Mouse (Mus musculus): ENCODE measurements at regions not wholly inside any gene's neighbourhood (a gene's known extent, or its start where the extent isn't known, plus 50 kb on each side); places are given as distances from the start of the nearest gene placed in this dataset.

GRCm38 (mm10) chr10:87639339-87639738, 117.7 kb downstream of the Pah start:
- WGBS, result 66% methylated on average over 2 of the region's 2 CpGs
- ATAC-seq (ENCODE audit: extremely low read depth, insufficient number of reproducible peaks, low FRiP score, low TSS enrichment), result no peak
- no peaks in the 10 kb centered on the region for H3K4me1 ChIP-seq
- no peak overlapping the region for H3K27ac ChIP-seq (replicated peaks)
- H3K36me3 ChIP-seq, result no peaks in the 10 kb centered on the region
- no peaks in the 10 kb centered on the region for H3K9me3 ChIP-seq
- H3K4me2 ChIP-seq, result no peak overlapping the region
- no peaks in the 10 kb centered on the region for H3K27me3 ChIP-seq (replicated peaks)
- no peak overlapping the region for H3K4me3 ChIP-seq
- no peak overlapping the region for H3K9ac ChIP-seq

GRCm38 (mm10) chr10:87649091-87649490, 127.5 kb downstream of the Pah start:
- H3K36me3 ChIP-seq, result no peaks in the 10 kb centered on the region
- H3K4me3 ChIP-seq, result no peak overlapping the region
- H3K4me1 ChIP-seq, result no peaks in the 10 kb centered on the region
- H3K27me3 ChIP-seq (replicated peaks), result no peaks in the 10 kb centered on the region
- WGBS, result 0% methylated on average over 1 of the region's 1 CpGs
- H3K27ac ChIP-seq (replicated peaks), result no peak overlapping the region
- H3K9me3 ChIP-seq, result no peaks in the 10 kb centered on the region
- no peak overlapping the region for H3K4me2 ChIP-seq
- no peak for ATAC-seq (ENCODE audit: extremely low read depth, insufficient number of reproducible peaks, low FRiP score, low TSS enrichment)
- no peak overlapping the region for H3K9ac ChIP-seq

- no peak overlapping the region for H3K4me3 ChIP-seq
- ATAC-seq (ENCODE audit: extremely low read depth, insufficient number of reproducible peaks, low FRiP score, low TSS enrichment), result no peak
- H3K36me3 ChIP-seq, result no peaks in the 10 kb centered on the region
- no peaks in the 10 kb centered on the region for H3K27me3 ChIP-seq (replicated peaks)
- 78% methylated on average over 8 of the region's 8 CpGs for WGBS
- H3K9ac ChIP-seq, result no peak overlapping the region
- no peaks in the 10 kb centered on the region for H3K4me1 ChIP-seq
- no peak overlapping the region for H3K27ac ChIP-seq (replicated peaks)
- no peaks in the 10 kb centered on the region for H3K9me3 ChIP-seq
- no peak overlapping the region for H3K4me2 ChIP-seq
Measured at GRCm38 (mm10) chr10:87652139-87652740, 130.6 kb downstream of the Pah start.

- H3K4me1 ChIP-seq, result no peaks in the 10 kb centered on the region
- no peaks in the 10 kb centered on the region for H3K9me3 ChIP-seq
- no peak for ATAC-seq (ENCODE audit: extremely low read depth, insufficient number of reproducible peaks, low FRiP score, low TSS enrichment)
- no peaks in the 10 kb centered on the region for H3K36me3 ChIP-seq
- no peak overlapping the region for H3K9ac ChIP-seq
- WGBS, result 72% methylated on average over 4 of the region's 4 CpGs
- no peaks in the 10 kb centered on the region for H3K27me3 ChIP-seq (replicated peaks)
- no peak overlapping the region for H3K4me3 ChIP-seq
- H3K27ac ChIP-seq (replicated peaks), result no peak overlapping the region
- H3K4me2 ChIP-seq, result no peak overlapping the region
Measured at GRCm38 (mm10) chr10:87654112-87654511, 132.5 kb downstream of the Pah start.

GRCm38 (mm10) chr10:87666020-87666718, 144.6 kb downstream of the Pah start:
- Histone ChIP-seq H3K4me3 (no peak overlapping the region), H3K27ac (replicated peaks) (peak overlapping the region; percentile 68; the same call in 1 of the 2 replicates), H3K9me3 (no peaks in the 10 kb centered on the region), H3K9ac (no peak overlapping the region), H3K36me3 (no peaks in the 10 kb centered on the region), H3K27me3 (replicated peaks) (no peaks in the 10 kb centered on the region), H3K4me2 (no peak overlapping the region), H3K4me1 (no peaks in the 10 kb centered on the region)
- ATAC-seq (ENCODE audit: extremely low read depth, insufficient number of reproducible peaks, low FRiP score, low TSS enrichment), result no peak
- WGBS, result 74% methylated on average over 9 of the region's 9 CpGs

GRCm38 (mm10) chr10:87666719-87667387, 145.3 kb downstream of the Pah start:
- no peaks in the 10 kb centered on the region for H3K9me3 ChIP-seq
- no peak overlapping the region for H3K9ac ChIP-seq
- peak overlapping the region; percentile 68 for H3K27ac ChIP-seq (replicated peaks)
- H3K27me3 ChIP-seq (replicated peaks), result no peaks in the 10 kb centered on the region
- H3K36me3 ChIP-seq, result no peaks in the 10 kb centered on the region
- H3K4me1 ChIP-seq, result no peaks in the 10 kb centered on the region
- no peak for ATAC-seq (ENCODE audit: extremely low read depth, insufficient number of reproducible peaks, low FRiP score, low TSS enrichment)
- H3K4me3 ChIP-seq, result no peak overlapping the region
- WGBS, result 64% methylated on average over 7 of the region's 7 CpGs
- H3K4me2 ChIP-seq, result no peak overlapping the region

- 39% methylated on average over 10 of the region's 10 CpGs for WGBS
- Histone ChIP-seq H3K36me3 (no peaks in the 10 kb centered on the region), H3K4me2 (peak overlapping the region; percentile 34), H3K4me1 (no peaks in the 10 kb centered on the region), H3K9me3 (no peaks in the 10 kb centered on the region), H3K27ac (replicated peaks) (peak overlapping the region; percentile 37), H3K9ac (no peak overlapping the region), H3K4me3 (no peak overlapping the region), H3K27me3 (replicated peaks) (no peaks in the 10 kb centered on the region)
- no peak for ATAC-seq (ENCODE audit: extremely low read depth, insufficient number of reproducible peaks, low FRiP score, low TSS enrichment)
Measured at GRCm38 (mm10) chr10:87667651-87668140, 146.1 kb downstream of the Pah start.

GRCm38 (mm10) chr10:87674740-87675420, 153.3 kb downstream of the Pah start:
- Histone ChIP-seq H3K27me3 (replicated peaks) (no peaks in the 10 kb centered on the region), H3K9ac (no peak overlapping the region), H3K9me3 (no peaks in the 10 kb centered on the region), H3K4me3 (no peak overlapping the region), H3K4me2 (no peak overlapping the region), H3K36me3 (no peaks in the 10 kb centered on the region), H3K27ac (replicated peaks) (no peak overlapping the region), H3K4me1 (no peaks in the 10 kb centered on the region)
- ATAC-seq (ENCODE audit: extremely low read depth, insufficient number of reproducible peaks, low FRiP score, low TSS enrichment), result no peak
- 53% methylated on average over 5 of the region's 5 CpGs for WGBS

- no peak for ATAC-seq (ENCODE audit: extremely low read depth, insufficient number of reproducible peaks, low FRiP score, low TSS enrichment)
- WGBS, result 52% methylated on average over 4 of the region's 4 CpGs
Measured at GRCm38 (mm10) chr10:87676041-87676672, 154.6 kb downstream of the Pah start.

GRCm38 (mm10) chr10:87678984-87679383, 157.4 kb downstream of the Pah start:
- no peak for ATAC-seq (ENCODE audit: extremely low read depth, insufficient number of reproducible peaks, low FRiP score, low TSS enrichment)
- Histone ChIP-seq H3K4me2 (no peak overlapping the region), H3K27me3 (replicated peaks) (no peaks in the 10 kb centered on the region), H3K9me3 (no peaks in the 10 kb centered on the region), H3K9ac (no peak overlapping the region), H3K27ac (replicated peaks) (no peak overlapping the region), H3K4me3 (no peak overlapping the region), H3K36me3 (no peaks in the 10 kb centered on the region), H3K4me1 (no peaks in the 10 kb centered on the region)

More at GRCm38 (mm10) chr10:87676041-87676672, 154.6 kb downstream of the Pah start:
- Histone ChIP-seq H3K4me2 (no peak overlapping the region), H3K4me1 (no peaks in the 10 kb centered on the region), H3K9ac (no peak overlapping the region), H3K4me3 (no peak overlapping the region), H3K36me3 (no peaks in the 10 kb centered on the region), H3K9me3 (no peaks in the 10 kb centered on the region), H3K27ac (replicated peaks) (no peak overlapping the region), H3K27me3 (replicated peaks) (no peaks in the 10 kb centered on the region)

GRCm38 (mm10) chr10:87686311-87686710, 164.7 kb downstream of the Pah start:
- Histone ChIP-seq H3K9me3 (no peaks in the 10 kb centered on the region), H3K27ac (replicated peaks) (no peak overlapping the region), H3K4me1 (no peaks in the 10 kb centered on the region), H3K4me2 (no peak overlapping the region), H3K9ac (no peak overlapping the region), H3K27me3 (replicated peaks) (no peaks in the 10 kb centered on the region), H3K36me3 (no peaks in the 10 kb centered on the region), H3K4me3 (no peak overlapping the region)
- no peak for ATAC-seq (ENCODE audit: extremely low read depth, insufficient number of reproducible peaks, low FRiP score, low TSS enrichment)
- WGBS, result 62% methylated on average over 4 of the region's 4 CpGs
